Mouse (Mus musculus) MEL (cell line): ENCODE data around the gene Lims1.

ENCODE experiments used
- GATA1 ChIP-seq: IDR thresholded peaks from 2 replicates; pipeline ENCODE4 v1.6.1; 2011; ENCODE audit warnings: low read depth, low read length, improper control_type of control experiment
- MEF2A ChIP-seq: IDR thresholded peaks from 2 replicates; pipeline ENCODE4 v1.6.1; 2014; ENCODE audit warnings: low read depth, mild to moderate bottlenecking, inconsistent platforms, low read length, improper control_type of control experiment; ENCODE audit not compliant: poor library complexity, insufficient replicate concordance, severe bottlenecking; ENCODE audit errors: extremely low read depth
- POLR2AphosphoS2 ChIP-seq: IDR thresholded peaks from 2 replicates; pipeline ENCODE4 v1.6.1; 2011; ENCODE audit warnings: low read length, improper control_type of control experiment
- TAL1 ChIP-seq: IDR thresholded peaks from 2 replicates; pipeline ENCODE4 v1.6.1; 2012; ENCODE audit warnings: mild to moderate bottlenecking, inconsistent platforms, low read length, moderate library complexity, mixed read lengths

DNA sequence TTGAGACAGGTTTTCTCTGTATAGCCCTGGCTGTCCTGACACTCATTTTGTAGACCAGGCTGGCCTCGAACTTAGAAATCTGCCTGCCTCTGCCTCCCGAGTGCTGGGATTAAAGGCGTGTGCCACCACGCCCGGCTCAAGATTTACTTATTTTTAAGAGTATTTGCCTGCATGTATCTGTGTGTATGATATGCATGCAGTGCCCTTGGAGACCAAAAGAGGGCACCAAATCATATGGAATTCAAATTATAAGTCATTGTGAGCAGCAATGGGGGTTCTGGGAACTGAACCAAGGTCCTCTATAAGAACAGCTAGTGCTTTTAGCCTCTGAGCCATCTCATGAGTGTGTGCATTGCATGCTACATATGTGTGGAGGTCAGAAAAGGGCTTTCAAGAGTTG is 10.4 kb upstream of the Lims1 start:
- TF ChIP-seq POLR2AphosphoS2 (no peak), GATA1 (no peak), MEF2A (no peak), TAL1 (no peak)
